Mouse (Mus musculus): ENCODE measurements at regions not wholly inside any gene's neighbourhood (a gene's known extent, or its start where the extent isn't known, plus 50 kb on each side); places are given as distances from the start of the nearest gene placed in this dataset.

DNA sequence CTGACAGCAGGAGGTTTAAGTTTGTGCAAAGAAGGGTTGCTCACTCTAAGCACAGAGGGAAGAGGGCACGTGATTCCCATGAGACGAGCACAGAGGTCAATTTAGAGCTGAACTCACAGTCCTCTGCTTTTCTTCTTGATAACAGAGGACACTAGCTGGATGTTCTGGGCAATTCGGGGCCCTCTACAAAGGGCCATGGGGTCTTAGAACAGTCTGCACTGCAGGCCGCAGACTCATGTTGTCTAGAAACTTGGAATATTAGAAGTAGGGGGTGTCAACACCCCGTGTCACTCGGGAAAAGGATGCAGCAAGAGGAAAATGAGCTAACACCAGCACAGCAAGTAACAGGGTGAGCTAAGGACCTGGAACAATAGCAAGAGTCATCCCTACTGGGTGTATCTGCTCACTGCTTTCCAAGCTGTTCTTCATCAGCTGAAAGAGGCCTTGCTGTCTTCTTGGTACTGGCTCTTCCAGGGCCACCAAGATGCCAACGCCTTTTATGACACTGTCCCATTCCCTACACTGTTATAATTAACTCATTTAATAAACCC is 58.5 kb upstream of the Gm45716 start:
- TF ChIP-seq POLR2A (IDR thresholded peaks at IDR 0.05; ENCODE audit: insufficient read depth, low read length) (no peak), CTCF (IDR thresholded peaks at IDR 0.05; ENCODE audit: low read depth, low read length) (no peak)
